Mouse (Mus musculus) heart, adult 18-20 months (tissue): ENCODE results near the gene Svip. TPM values are rescaled to one million over a fixed set of nuclear protein-coding genes. Genes with fewer than 3 reads are reported as not detected.
A peak's percentile ranks its signal among the peaks of the same experiment; 100 is the strongest.

Experiments
- DNase-seq, 2 experiments: peaks; one replicate each; pipeline ENCODE4 v3.0.0; 2021 to 2022; ENCODE audit warnings: mixed read lengths in 1 of 2
- long read RNA-seq, 2 experiments: library from polyadenylated mRNA; stranded (forward); transcript quantifications; one replicate each; pipeline ENCODE4 v2.0.0; 2021
- total RNA-seq, 2 experiments: library from RNA; stranded (reverse); gene quantifications; 2 replicates each; pipeline ENCODE4 v1.2.3; 2021

Gene Svip
- total RNA-seq = 10 to 100 TPM; 26.4 to 28.3 TPM
- long read RNA-seq, experiment 1, transcript Svip-201 (4 exons, 3,053 nt) = major isoform, 42 of 47 reads
- long read RNA-seq, experiment 1, partial matches to known transcripts = 0 of 47 reads
- long read RNA-seq, experiment 1, other reads (novel, unspliced or antisense) = 5 of 47 reads
- long read RNA-seq, experiment 2, transcript Svip-201 (4 exons, 3,053 nt) = major isoform, 18 of 19 reads
- long read RNA-seq, experiment 2, partial matches to known transcripts = 0 of 19 reads
- long read RNA-seq, experiment 2, other reads (novel, unspliced or antisense) = 1 of 19 reads

DNA sequence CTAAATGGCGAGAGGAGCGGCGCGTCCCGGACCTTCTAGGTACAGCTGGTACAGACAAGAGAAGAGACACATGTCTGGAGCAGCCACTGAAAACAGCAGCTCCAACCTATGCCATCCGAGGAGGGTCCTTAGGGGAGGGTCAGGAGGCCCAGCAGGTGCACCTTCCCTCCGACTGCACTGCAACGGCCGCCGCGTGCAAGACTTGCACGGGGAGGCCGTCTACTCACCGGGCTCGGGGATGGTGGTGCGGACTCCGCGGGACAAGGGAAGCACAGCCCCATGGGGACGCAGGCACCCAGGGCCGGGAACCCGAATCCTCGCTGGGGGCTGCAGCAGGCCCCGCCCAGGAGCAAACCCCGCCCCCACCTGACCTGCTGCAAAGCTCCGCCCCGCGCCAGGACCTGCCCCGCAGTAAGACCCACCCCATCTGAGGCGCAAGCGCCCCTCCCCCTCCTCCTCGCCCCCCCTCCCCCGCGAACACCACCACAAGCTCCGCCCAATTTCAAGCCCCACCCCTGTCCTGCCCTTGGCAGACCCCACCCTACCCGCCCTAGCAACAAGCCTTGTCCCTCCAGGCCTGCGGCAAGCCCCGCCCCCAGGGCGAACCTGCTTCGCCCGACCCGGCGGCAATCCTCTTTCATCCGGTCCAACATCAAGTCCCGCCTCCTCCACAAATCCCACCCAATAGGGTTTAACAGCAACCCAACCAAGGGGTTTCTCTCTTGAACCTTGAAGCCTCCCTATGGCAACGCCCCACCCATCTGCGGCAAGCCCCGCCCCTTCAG, at the start of gene Svip:
Gene Svip (minus strand): TSS at position 508 of the 785 bp plus-strand sequence.
- peak; percentile 92 to 96 for DNase-seq

DNA sequence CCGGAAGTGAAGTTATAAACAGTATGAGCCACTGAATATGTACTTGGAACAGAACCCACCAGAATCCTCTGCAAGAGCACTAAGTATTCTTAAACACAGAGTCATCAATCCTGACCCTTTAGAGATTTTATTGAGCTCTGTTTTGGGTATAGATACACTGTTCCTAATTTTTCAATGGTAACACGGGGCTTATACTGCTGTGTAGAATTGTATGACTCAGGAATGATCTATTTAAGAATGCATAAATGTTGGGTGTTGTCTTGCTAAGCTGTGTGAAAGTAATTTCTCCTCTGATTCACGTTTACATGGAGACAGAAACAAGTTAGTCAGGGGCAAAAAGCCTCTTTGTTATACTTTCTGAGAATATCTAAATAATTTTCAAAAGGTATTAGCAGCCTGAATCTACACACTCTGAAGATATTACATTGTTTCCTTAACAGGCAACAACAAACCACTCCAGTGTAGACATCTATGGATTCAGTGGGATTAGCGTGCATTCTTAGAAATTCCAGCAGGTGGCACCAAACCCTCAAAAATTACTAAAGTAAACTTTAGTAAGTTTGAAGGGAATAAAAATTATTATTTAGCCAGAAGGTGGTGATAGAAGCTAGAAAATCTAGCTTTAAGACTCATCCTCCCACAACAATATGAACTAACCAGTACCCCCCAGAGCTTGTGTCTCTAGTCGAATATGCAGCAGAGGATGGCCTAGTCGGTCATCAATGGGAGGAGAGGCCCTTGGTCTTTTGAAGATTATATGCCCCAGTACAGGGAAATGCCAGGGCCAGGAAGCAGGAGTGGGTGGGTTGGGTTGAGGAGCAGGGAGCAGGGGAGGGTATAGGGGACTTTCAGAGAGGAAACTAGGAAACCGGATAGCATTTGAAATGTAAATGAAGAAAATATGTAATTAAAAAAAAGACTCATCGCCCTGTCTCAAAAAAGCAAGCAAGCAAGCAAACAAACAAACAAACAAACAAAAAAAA, 32.1 kb upstream of the Svip start:
- DNase-seq = peak in 1 of 2 experiments; percentile 23

DNA sequence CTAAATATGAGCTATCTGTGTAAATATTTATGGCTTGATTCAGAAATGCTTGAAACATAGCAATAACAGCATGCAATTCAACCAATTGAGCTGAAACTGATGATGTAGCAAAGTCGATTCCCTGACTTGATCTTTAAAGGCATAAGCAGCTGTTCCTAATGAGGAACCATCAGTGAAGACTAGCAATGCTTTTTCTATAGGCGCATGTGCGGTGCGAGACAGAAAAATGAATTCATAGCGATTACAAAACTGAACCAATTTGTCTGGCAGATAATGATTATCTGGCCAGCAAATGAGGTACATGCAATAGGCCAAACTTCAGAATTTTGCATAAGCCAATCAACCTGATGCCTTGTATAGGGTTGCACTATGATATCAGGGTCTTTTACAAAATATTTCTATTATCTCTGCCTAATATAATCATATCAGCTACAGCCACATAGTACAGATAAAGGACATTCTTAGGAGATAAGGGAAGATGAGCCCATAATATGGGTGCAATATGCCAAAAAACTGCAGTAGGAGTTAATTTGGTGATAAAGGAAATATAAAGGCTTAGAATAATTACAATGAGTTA, 18.3 kb upstream of the Svip start:
- no peak for DNase-seq

DNA sequence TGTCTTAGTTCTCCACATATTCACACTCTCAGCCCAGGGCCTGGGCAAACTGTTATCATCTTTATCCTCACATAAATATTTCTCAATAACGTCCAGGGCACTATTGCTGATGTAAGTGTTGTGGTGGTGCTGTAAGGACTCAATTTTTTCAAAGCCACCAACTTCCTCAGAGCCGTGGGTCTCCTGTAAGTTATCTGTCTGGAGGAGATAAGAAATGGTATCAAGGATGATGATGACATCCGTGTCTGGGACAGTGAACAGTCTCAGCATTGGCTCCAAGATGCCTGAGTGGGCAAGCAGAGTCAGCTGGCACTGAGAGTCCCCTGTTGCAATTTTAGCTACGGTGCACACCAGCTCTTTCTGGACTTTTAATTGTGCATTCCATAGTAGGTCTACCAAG, 16.2 kb upstream of the Svip start:
- DNase-seq = no peak

DNA sequence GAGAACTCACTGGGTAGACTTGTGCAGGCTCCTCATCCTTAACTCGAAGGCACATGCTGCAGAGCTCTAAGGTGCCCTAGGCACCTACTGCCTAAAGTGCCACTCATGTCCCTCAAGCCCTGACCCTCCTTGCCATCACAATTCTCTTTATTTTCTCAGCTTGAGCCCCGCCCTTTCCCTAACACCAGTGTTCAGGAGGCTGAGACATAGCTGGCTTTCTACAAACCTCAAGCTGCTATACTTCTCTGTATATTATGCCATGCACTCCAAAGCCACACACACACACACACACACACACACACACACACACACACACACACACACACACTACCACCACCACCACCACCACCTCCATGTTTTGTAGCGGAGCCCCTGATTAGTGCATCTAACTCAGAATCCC, 9.8 kb upstream of the Svip start, which contains the start of gene 1700015G11Rik:
Gene 1700015G11Rik (minus strand): TSS at position 101 of the 400 bp plus-strand sequence.
- no peak for DNase-seq

DNA sequence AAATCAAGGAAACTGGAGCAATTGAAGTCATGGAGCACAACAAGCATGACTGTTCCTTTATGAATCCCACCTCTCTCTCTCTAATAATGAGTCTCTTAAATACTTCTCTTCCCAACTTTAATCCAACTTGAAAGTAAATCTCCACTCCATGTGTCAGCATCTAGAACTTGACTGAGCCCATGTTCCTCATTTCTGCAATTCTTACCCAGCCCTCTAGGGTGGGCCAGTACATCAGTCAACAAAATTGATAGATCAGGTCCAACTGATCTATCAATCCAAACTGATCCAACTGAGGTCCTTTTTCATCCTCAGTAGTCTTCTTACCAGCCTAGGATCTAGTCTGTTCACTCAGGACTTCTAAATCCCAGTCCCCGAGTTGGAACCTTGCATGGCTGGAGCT, 9.4 kb upstream of the Svip start:
- DNase-seq = no peak

DNA sequence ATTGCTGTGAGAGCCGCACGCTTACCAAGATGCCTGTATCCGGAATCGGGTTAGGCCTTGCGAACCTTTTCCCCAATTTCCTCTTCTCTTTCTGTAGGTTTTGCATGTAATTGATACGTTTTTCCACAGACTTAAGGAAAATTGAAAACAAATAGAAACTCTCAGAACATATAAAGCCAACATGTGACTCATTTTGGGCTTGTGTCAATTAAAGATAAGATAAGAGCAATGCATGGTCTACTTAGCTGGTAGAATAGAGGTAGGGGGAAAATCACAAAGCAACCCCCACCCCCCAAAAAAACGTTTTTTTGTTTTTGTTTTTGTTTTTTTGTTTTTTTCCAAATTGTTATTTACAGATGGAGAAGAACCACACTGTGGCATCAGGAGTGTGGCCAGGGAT, 7.6 kb upstream of the Svip start:
- no peak for DNase-seq

DNA sequence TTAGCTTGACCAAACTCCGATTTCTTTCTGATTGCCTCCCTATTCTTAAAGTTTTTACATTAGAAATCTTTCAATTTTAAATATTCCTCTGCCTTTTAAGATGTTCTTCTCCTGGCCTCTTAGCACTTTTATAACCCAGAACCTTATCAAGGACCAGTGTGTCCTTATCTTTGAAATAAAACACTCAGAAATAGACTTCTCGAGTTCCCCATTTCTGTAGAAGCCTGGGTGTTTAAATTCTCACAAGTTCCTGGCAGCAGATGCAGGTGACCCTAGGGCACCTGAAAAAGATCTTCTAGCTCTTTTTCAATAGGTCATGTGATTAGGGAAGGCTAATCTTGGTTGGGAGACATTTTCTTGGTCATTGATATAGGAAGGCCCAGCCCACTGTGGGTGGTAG, 1.3 kb upstream of the Svip start:
- DNase-seq = no peak

DNA sequence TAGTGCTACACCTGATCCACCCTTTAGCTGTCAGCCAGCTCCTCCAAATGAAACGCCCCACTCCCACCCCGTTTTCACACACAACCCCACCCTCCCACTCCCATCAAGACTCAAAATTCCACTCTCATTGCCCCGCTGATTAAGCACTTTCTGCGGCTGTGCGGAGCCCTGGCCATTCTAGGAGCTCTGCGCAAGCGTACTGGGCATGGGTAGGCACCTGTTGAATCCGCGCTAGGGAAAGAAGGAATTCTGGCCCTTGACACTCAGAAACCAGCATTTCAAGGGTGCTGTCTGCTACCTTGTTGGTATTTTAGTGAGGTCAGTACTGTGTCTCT, 445 bp upstream of the Svip start:
- DNase-seq = no peak

DNA sequence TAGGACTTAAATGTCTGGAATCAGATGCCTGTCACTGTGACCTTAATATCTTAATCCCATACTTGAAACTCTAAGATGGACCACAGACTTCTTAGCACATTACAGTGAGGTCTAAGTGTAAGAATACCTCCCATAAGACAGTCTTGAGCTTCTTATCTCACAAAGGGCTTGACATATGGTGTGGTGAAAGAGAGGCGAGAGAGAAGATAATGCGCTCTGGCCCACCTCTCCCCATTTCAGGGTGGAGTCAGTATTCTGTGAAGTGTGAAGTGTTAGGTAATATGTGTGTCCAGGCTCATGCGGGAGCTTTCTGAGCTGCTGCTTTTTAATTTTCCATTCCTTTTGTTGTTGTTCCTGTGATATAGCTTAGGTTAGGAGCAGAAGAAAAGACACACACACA, 14.8 kb downstream of the Svip start:
- DNase-seq = no peak

DNA sequence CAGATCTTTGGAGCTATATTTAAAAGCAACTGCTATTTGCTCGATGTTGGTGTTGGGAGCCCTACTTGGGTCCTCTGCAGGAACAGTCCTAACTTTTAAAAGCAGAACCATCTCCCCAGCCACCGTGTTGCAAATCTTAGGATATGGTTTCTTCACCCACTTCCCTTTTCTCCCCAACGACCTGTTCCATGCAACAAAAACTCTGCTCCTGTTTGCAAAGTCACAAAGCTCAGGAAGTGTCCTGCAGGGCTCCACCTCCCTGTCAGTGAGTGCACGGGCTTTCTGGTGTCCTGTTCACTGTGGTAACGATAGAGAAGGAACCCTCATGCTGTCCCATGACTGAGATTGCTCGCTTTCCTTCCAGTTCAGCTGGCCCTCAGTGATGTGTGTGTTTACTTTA, 18.9 kb downstream of the Svip start:
- no peak for DNase-seq

DNA sequence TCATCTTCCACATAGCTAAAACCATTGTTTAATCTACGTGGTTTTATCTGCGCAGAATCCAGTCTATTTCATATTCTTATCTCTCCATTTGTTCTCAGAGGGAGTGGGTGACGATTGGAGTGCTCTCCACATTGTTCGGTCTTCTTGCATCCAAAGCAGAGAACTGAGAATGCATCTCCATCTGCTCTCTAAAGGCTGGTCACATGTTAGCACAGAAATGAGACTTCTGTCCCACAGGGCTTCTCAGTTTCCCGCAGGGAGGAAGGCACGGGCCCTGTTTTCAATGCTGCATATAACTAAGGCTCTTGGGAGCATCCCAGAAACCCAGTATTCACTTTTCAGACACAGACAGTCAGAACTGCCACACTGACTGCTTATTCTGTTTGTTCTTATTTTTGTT, 20.1 kb downstream of the Svip start:
- DNase-seq = no peak

DNA sequence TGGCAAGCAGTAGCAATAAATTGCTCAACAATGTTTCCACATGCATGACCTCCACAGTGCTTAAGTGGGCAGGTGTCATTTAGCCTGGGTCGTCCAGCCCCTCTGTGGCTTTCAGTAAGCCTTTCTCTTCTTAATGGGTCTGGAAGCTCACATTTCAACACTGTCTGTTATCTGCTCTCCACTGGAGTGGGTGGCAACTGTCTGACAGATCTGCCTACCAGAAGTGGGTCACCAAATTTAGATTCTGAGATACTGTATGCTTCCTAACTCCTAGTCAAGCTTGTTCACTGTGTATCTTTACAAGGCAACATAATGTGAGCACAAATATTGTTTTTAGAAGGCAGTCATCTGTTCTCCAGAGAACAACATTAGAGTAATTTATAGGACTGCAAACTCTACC, 23.5 kb downstream of the Svip start:
- DNase-seq = no peak

DNA sequence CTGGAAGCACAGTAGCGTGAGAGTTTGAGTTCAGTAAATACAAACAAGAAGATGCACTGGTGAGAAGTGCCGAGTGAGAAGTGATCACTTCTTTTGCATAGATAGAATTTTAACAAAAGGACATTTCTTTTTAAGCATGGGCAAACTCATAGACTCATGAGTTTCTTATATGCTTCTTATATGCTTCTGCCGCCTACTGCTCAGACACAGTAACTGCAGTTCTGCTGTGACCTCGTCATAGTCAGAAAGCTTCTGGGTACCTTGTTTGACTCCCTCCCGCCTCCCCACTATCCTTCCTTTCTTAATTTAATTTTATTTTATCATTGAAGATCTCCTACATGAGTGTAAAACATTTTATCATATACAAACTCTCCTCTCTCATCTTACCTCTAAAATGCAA, 26.5 kb downstream of the Svip start:
- peak in 1 of 2 experiments; percentile 9 for DNase-seq

DNA sequence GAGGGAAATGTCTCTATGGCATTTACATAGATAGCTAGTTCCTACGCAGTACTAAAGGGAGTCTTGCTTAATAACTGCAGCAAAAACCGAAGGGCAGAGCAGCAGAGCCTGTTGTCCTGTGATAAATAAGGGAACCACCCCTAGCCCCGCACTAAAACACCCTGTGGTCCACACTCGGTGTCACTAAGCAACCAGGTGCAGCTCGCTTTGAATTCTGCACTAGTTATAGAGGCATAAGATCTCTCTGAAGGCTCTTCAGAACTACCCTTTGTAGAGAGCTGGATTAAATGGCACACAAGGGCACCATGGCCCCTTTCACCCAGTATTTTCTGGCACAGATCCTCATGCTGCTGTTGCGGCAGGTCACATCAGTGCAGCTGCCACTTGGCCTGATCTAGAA, 30.6 kb downstream of the Svip start:
- no peak for DNase-seq

DNA sequence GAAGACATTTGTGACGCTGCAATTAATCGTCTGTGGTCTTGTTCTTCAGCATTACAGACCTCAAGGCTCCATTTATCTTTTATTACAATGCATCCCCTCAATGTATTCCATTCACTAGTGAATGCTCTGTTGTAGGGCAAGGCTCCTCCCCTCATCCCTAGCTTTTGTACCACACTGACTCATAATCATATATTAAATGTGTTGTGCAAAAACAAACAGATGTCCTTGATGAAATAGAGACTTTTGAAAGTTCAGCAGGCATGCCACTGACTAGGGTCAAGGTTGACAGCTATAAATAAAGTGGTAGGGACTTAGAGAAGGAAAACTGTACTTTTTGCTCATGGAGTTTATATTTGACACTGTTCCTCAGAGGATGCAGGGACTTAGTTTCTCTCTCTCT, 32.3 kb downstream of the Svip start:
- no peak for DNase-seq

DNA sequence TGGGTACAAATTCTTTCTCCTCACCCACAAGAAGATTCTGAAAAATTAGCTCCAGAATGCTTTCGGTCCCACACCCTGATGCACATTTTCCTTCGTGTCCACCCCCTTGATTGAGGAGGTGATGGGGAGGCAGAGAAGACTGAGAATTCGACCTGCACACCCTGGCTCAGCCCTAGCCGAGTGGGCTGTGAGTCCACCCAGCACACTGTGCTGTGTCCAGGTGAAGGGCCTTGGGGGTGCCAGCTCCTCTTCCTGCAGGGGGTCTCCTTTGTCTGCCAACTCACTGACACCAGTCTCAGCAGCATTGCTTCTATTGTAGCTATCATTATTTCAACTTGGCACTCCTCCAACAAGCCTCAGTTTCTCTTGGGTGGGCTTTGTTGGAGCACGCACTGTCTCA, 32.7 kb downstream of the Svip start:
- no peak for DNase-seq

DNA sequence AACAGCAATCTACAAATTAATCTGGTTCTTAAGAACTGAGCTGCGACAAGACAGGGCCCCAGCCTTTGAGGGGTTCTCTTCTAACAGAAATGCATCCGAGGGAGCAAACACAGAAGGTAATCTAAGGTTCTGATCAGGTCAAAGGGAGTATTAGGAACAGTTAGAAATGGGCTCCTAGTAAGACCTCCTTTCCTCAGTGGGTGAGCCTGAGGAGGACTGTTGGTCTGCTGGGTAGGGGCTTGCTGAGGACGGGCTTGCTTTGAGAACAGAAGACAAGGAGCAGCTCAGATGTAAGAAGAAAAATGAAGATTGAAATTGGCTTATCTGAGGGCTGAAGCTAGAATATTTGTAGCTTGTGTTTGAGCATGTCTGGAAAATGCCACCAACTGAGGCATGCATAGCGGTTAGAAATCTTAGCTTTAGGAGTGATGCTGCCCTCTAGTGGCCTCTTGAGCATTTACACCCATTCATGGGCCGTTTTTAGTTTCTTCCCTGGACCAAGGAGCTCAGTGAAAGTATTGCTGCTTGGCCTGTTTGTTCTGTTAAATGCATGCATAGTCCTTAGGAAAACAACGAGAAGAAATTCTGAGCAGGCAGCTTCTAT, 33.5 kb downstream of the Svip start:
- DNase-seq = peak in 1 of 2 experiments; percentile 47

DNA sequence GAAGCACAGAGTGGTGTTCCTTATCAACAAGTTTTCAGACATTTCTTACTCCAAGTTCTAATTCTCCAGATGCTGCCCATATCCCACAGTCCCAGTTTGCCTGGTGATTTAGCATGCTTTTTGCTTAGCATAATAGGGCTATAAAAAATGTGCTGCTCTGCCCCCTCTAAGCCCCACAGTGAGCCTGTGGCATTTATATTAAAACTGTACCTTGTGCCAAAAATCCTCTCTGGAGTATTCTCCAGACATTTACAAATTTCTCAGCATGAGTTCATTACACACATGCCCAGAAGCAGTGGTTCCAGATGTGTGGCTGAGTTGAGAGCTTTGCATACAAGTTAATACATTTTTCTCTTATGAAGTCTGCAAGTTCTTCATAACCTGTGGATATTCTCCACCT, 36.4 kb downstream of the Svip start:
- DNase-seq = no peak

DNA sequence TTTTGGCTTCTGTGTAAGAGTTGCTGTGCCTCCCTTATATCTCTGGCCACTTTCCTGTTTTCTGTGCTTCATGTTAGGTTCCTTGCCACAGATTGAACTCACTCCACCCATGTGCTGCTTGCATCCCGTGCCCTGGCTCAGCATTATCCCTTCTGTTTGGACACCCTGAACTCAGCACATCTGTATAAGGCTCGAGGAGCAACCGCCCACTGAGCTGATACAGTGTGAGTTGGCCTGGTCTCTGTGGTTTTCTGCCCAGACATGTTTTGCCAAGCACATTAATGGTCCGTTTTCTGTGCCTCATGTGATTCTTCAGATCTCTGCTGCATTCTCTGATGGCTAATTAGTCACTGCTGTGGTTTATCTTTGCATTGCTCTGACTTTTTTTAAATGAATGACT, 38.2 kb downstream of the Svip start:
- DNase-seq = no peak

DNA sequence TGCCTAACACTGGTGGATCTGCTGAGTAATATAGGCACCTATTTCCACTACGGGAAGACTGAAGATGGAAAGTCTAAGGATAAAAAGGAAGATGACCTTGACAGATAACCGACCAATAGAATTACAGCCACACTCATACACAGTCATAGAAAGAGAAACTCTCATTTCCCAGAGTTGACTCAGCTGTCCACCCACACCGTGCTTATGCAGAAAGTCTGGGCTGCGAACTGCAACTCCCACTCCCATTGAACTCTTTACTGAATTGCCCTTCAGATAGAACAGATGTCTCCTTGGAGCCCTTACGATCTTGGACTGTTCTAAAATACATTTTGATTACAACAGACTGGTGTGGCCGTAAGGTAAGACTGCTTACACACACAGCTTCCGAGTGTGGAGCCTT, 41.1 kb downstream of the Svip start:
- DNase-seq = no peak
